Mouse (Mus musculus) bone marrow macrophage, adult 2 months (primary cell): ENCODE measurements at regions not wholly inside any gene's neighbourhood (a gene's known extent, or its start where the extent isn't known, plus 50 kb on each side); places are given as distances from the start of the nearest gene placed in this dataset.

Experiments
- CTCF ChIP-seq: IDR thresholded peaks from 2 replicates; pipeline ENCODE4 v1.5.1; 2012; ENCODE audit warnings: low read depth, mild to moderate bottlenecking, low read length, moderate library complexity
- POLR2A ChIP-seq: IDR thresholded peaks from 2 replicates; pipeline ENCODE4 v1.6.1; 2012; ENCODE audit warnings: mild to moderate bottlenecking, low read depth, low read length, borderline replicate concordance

DNA sequence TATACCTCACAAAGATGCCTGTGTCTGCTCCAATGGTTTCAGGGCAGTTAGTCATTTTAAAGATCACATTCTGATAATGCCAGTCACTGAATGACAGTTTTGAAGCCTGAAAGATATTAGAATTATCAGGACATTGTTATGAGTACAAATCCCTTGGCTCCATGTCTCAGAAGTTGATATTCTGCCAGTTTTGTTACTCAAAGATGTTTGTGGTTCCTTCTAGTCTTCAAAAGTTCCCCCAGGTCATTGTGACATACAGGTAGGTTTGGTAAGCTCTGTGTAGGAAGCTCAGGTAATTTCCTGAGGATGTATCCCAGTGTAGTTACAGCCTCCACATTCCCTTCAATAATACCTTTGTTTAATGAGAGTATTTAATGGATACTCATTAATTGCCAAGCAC lies 169.0 kb upstream of the Bank1 start:
- TF ChIP-seq CTCF (no peak), POLR2A (no peak)
